Mouse (Mus musculus) left cerebral cortex, adult 8-10 months (tissue): ENCODE data around the gene Arhgef28. TPM values are rescaled to one million over a fixed set of nuclear protein-coding genes. Genes with fewer than 3 reads are reported as not detected.

Experiments used
- DNase-seq, 2 experiments: peaks; one replicate each; pipeline ENCODE4 v3.0.0; 2022; ENCODE audit warnings: low spot score in 2 of 2
- total RNA-seq, 4 experiments: library from RNA; stranded (reverse); gene quantifications; 2 replicates each; pipeline ENCODE4 v1.2.4; 2022

The Arhgef28 gene
- total RNA-seq, 4 experiments from 2014 or later, result 29.5 to 41.9 (median 34.7) TPM

DNA sequence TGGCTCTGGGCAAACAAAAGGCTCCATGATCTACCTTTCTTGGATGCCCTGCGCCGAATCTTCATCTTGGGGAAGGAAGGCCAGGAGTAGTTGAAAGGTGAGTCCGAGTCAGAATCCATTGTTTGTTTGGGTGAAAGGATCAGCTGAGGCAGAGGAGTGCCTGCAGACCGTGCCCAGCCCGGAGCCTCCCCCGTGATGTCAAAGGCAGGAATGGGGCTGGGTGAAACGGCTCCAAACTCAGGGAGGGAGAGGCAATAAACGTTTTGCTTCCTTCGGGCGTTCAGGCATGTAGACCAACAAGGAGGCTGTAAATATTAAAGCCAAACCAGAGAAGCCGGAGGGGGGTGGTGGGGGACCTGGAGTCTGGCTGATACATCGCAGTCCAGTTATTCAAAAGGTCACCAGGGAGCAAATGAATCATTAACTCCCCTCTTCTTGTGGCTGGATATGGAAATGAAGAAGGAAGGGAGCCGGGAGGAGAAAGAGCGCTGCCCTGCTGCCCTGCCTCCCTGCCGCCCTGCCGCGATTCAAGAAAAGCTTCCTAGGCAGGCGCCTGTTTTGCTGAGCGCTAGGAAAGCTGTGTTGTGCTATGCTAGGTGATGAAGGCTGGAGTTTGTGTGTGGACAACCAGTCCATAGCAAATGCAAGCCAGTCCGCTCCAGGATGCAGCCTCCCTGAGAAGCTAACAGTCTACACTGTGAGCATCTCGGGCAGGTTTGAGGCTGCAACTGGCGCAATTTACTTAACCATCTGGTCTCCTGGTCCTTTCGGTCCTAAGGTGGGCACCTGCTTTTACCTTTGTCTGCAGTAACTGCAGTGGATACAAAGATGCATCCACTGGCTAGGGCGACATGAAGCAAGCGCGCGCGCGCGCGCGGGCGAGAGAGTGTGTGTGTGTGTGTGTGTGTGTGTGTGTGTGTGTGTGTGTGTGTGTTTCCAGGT, 190.0 kb downstream of the Arhgef28 start:
- DNase-seq, result no peak

DNA sequence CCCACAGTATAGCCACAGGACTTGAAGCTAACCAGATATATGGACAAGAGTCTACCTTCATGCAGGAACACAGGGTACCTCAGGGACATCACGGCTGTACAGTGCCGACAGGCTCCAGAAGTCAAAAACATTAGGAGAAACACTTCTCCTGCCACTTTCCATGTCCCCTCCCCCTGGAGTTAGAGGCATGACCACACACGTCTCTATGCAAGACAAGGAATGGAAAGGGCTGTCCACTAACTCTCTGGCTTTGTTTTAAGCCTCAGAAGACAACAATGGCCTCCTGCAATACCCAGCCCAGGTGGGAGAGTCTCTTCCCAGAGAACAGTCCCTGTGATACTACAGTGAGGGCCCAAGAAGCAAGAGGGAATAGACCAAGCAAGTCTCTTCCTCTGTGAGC, 191.3 kb downstream of the Arhgef28 start:
- no peak for DNase-seq

DNA sequence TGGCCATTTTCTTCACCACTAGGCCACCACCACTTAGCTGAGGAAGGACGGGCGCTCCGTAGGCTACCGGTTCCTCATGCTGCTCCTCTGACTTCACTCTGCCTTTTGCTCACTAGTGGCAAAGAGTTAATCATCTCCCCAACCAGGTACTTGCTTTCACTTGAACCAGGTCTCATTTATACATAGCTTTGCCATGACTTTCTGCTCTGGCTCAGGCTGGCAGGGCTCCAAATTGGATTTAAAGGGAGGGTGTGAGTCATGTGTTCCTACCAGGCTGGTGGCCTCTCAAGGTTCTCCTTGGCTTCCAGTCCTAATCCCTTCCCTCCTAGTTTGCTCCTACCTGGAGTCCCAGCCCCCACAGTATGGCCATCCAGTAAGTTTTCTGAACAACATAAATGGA, 192.5 kb downstream of the Arhgef28 start:
- no peak for DNase-seq

- no peak for DNase-seq
Measured at GRCm38 (mm10) chr13:98011931-98012341, 194.3 kb downstream of the Arhgef28 start.

GRCm38 (mm10) chr13:98009070-98009469, 197.2 kb downstream of the Arhgef28 start:
- DNase-seq, result no peak

GRCm38 (mm10) chr13:98008588-98008987, 197.7 kb downstream of the Arhgef28 start:
- peak in 1 of 2 experiments; percentile 85 for DNase-seq

DNA sequence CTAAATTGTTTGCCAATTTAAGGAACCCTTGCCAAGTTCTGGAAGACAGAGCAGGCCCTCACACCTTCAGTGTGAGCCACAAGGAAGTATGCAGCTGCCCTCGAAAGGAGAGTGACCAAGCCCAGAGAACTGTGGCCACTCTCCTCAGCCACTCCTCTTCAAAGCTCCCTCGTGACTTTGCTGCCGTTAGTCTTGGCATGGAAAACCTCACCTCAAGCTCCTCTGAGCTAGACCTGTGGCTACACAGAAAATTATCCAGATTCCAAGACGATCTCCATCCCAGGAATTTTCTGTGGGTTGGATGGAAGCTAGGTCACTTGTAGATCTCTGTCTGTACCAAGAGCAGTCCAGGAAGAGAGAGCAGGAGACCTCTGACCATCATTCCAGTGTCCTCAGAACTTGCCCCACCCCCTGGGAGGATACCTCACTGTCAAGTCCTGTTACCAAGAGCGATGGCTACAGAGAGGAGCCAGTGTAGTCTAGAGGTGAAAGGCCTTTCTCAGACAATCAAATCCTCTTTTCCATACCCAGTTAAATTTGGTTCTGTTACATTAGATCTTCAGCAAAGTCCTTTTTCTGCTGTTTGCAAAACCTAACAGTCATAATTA, 200.5 kb downstream of the Arhgef28 start:
- no peak for DNase-seq

- no peak for DNase-seq
Measured at GRCm38 (mm10) chr13:98004647-98005414, 201.4 kb downstream of the Arhgef28 start.

DNA sequence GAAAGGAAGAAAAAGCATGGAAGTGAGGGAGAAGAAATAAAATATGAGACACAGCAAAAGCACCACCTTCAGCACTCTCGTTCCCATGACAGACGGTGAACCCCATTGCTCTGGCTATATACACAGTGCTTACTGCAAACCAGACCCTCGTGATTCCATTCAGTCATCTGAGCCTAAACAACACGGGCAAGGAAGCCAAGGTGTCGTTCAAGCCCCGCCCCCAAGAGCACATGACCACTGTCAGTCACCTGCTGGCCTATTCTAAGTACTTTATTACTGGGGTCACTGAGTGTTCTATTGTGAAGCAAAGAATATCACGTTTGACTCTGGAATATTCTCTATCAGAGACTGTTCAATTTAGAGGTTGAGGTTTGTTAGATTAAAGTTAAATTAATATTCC, 202.5 kb downstream of the Arhgef28 start:
- no peak for DNase-seq

GRCm38 (mm10) chr13:98002598-98002997, 203.6 kb downstream of the Arhgef28 start:
- DNase-seq, result no peak

- DNase-seq, result no peak
Measured at GRCm38 (mm10) chr13:98002121-98002520, 204.1 kb downstream of the Arhgef28 start.

DNA sequence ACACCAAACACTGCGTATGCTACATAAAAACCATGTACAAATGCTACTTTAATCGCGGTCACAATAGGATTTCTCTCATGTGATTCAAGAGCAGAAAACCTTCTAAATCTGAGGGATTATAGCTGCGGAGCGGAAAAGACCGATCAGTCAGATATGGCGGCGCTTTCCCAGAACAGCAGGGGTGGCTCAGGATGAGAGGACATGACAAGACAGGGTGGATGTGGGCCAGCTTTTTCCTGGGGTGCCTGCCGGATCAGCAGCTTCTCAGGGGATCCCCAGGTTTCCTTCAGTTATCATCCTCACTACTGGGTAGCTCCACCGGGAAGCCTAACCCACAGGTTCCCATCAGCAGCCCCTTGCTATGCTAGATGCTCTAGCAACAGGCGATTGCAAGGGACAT, 204.5 kb downstream of the Arhgef28 start:
- DNase-seq, result no peak

DNA sequence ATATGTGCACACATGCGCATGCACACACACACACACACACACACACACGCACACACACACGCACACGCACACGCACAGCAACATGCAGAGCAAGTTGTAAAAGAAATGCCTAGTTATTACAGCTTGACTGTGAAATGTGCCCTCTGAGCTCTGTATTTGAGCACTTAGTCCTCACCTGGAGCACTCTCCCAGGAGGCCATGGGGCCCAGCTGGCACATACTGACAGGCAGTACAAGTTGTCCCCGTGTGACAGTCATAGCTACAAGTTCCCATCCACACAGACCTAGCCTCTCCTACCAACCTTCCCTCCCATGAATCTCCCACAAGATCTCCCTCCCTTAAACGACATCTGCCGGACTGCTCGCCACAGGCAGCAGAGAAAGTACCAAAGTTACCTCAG, 205.4 kb downstream of the Arhgef28 start:
- no peak for DNase-seq

DNA sequence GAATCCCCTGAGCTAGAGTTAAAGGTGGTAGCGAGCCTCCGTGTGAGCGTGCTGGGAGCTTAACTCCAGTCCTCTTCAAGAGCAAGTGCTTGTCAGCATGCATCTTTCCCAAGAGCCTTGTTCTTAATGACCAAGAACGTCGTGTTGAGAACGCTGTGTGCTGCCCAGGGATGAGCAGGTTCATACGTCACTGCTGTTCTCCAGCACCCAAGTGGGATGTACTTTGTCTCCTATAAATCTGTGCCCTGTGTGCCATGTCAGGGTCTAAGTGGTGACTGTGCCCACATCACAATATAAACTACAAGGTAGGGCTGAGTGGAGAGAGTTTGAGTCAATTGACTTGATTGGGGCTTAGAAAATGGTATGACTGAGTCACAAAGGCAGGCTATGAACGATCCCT, 207.1 kb downstream of the Arhgef28 start:
- no peak for DNase-seq

GRCm38 (mm10) chr13:97998570-97998969, 207.7 kb downstream of the Arhgef28 start:
- DNase-seq, result no peak

DNA sequence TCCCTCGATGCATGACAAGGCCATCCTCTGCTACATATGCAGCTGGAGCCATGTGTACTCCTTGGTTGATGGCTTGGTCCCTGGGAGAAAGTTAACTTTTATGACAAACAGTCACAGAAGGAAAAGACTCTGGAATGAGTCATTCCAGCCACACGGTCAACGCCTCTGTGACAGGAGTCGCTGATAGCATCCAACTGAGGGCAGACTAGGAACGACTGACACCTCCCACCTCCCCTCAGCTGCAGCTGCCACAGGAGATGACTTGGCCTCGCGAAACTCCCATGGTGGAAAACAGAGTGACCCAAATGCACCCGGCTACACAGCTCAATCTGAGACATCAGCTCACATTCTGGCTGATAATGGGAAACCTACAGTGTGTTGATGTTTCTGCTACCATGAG, 215.3 kb downstream of the Arhgef28 start:
- no peak for DNase-seq

DNA sequence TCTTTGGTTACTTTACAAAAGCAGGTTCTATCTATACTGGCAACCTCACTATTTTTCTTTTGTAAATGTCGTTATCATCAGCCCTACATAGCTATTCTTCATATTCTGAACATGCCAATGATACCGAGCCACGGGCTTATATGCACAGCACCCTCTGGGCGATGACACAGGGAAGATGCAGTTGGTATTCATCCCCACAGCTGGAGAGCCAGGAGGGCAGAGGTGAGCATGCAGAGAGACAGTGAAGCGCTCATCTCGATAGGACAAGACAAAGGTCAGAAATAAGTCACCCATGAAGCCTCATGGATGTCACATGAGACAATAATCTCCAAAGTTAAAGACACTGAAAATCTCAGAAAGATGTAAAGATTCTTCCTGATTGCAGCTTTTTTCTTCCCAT, 217.4 kb downstream of the Arhgef28 start:
- no peak for DNase-seq

DNA sequence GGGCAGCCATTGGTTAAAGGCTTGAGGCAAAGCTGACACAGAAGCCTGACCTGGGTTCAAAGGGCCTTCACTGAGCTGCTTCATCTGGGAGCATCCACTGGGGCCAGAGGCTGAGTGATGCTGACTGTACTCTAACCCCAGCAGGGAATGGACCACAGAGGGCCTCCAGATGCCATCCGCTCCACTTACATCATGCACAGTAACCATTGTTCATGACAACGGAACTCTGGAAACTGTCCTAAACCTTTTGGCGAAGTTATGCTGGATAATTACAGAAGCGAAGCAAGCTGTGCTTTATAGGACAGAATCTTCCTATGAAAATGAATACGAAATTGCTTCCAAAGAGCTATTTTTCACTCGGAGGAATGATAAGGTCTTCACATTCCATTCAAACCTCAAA, 219.5 kb downstream of the Arhgef28 start:
- DNase-seq, result no peak

GRCm38 (mm10) chr13:97977104-97977503, 229.1 kb downstream of the Arhgef28 start:
- no peak for DNase-seq

GRCm38 (mm10) chr13:97976642-97977041, 229.6 kb downstream of the Arhgef28 start:
- no peak for DNase-seq

DNA sequence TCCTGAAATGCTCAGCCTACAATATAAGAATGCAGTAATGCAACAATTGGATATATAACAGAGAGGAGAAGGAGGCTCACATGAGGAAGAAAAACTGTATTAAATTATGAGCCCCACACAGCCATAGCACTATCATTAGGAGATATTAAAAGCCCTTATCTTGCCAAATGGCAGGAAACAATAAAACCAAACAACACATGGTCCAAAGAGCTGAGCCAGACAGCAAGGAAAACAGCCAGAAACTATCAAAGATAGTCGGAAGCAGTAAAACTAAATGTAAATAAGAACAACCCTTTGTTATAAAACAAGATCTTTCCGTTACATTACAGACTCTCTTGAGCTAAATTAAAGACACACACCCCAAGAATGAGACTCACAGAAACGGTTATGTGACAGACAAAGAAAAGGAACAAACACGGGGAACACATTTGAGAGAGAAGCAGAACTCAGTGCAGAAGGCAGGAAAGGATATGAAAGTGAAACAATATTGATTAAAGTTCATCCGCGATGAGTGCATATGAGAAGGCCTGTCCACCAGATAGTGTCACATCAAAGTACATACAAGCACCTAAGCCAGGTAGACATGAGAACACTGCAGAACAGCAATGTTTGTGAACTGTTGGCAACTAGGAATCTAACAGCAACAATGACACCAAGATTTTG, 231.6 kb downstream of the Arhgef28 start:
- DNase-seq, result no peak
